Mouse (Mus musculus) bone marrow, adult 2 months (tissue): ENCODE data around the gene Olfr666.

Experiments
- CTCF ChIP-seq: fragments of 200-500 bp; IDR thresholded peaks from 2 replicates; pipeline ENCODE4 v1.5.1; 2011; ENCODE audit warnings: low read length, control low read depth; ENCODE audit not compliant: control insufficient read depth, insufficient read depth
- POLR2A ChIP-seq: fragments of 200-500 bp; IDR thresholded peaks from 2 replicates; pipeline ENCODE4 v1.6.1; 2011; ENCODE audit warnings: low read depth, mild to moderate bottlenecking, control low read depth, low read length, borderline replicate concordance; ENCODE audit not compliant: control insufficient read depth

GRCm38 (mm10) chr7:104895852-104896251 lies at the start of gene Olfr666:
- no peak for TF ChIP-seq CTCF
- TF ChIP-seq POLR2A: no peak
